Mouse (Mus musculus): ENCODE results near the gene Rab3gap2. TPM values are rescaled to one million over a fixed set of nuclear protein-coding genes. Genes with fewer than 3 reads are reported as not detected.

The Rab3gap2 gene
- polyA plus RNA-seq, 1 experiment from 2014 or later, result 20.4 TPM

- H3K27ac ChIP-seq (ENCODE audit: low read length), result no peak overlapping the region
- ATAC-seq (ENCODE audit: low read depth), result no peak
- H3K27me3 ChIP-seq (ENCODE audit: control insufficient read depth, insufficient read depth, low read depth, low read length), result no peaks in the 10 kb centered on the region
- H3K4me2 ChIP-seq (ENCODE audit: low read depth, low read length), result peak overlapping the region; percentile 82
- H3K36me3 ChIP-seq (ENCODE audit: control insufficient read depth, insufficient read depth, low read length), result peaks cover under 1% of the 10 kb centered on the region; the same call in 1 of the 2 replicates
- H3K9me3 ChIP-seq (ENCODE audit: control insufficient read depth, low read length), result no peaks in the 10 kb centered on the region
- H3K4me3 ChIP-seq (ENCODE audit: low read length), result no peak overlapping the region
- no peak overlapping the region for H3K9ac ChIP-seq (ENCODE audit: low read length)
- peaks cover 14% of the 10 kb centered on the region for H3K4me1 ChIP-seq (replicated peaks; ENCODE audit: control insufficient read depth, insufficient read depth, low read length)
- WGBS, result 89% methylated on average over 8 of the region's 8 CpGs
Measured at GRCm38 (mm10) chr1:185329851-185330250, 125.9 kb downstream of the Rab3gap2 start.

GRCm38 (mm10) chr1:185331364-185331763 is 127.4 kb downstream of the Rab3gap2 start:
- Histone ChIP-seq H3K27me3 (ENCODE audit: control insufficient read depth, insufficient read depth, low read depth, low read length) (no peaks in the 10 kb centered on the region), H3K4me3 (ENCODE audit: low read length) (no peak overlapping the region; the same call in 1 of the 2 replicates), H3K9ac (ENCODE audit: low read length) (peak overlapping the region; percentile 91; the same call in 1 of the 2 replicates), H3K36me3 (ENCODE audit: control insufficient read depth, insufficient read depth, low read length) (no peaks in the 10 kb centered on the region), H3K4me1 (replicated peaks; ENCODE audit: control insufficient read depth, insufficient read depth, low read length) (peaks cover 14% of the 10 kb centered on the region), H3K4me2 (ENCODE audit: low read depth, low read length) (peak overlapping the region; percentile 83; the same call in 1 of the 2 replicates), H3K27ac (ENCODE audit: low read length) (no peak overlapping the region; the same call in 1 of the 2 replicates), H3K9me3 (ENCODE audit: control insufficient read depth, low read length) (no peaks in the 10 kb centered on the region)
- 36% methylated on average over 5 of the region's 5 CpGs for WGBS
- no peak for ATAC-seq (ENCODE audit: low read depth)

- under 1% methylated on average over 32 of the region's 32 CpGs for WGBS
- H3K36me3 ChIP-seq (ENCODE audit: control insufficient read depth, insufficient read depth, low read length), result no peaks in the 10 kb centered on the region
- peak within 1 kb of the TSS; percentile 92 for H3K27ac ChIP-seq (ENCODE audit: low read length)
- peak; percentile 89 for ATAC-seq (ENCODE audit: low read depth)
- peak within 1 kb of the TSS; percentile 91 for H3K9ac ChIP-seq (ENCODE audit: low read length)
- peak within 1 kb of the TSS; percentile 81 for H3K4me3 ChIP-seq (ENCODE audit: low read length)
- H3K27me3 ChIP-seq (ENCODE audit: control insufficient read depth, insufficient read depth, low read depth, low read length), result no peaks in the 10 kb centered on the region
- peak within 1 kb of the TSS; percentile 83 for H3K4me2 ChIP-seq (ENCODE audit: low read depth, low read length)
- H3K4me1 ChIP-seq (replicated peaks; ENCODE audit: control insufficient read depth, insufficient read depth, low read length), result peaks cover 14% of the 10 kb centered on the region
- H3K9me3 ChIP-seq (ENCODE audit: control insufficient read depth, low read length), result no peaks in the 10 kb centered on the region
Measured at GRCm38 (mm10) chr1:185331983-185332430, 128.1 kb downstream of the Rab3gap2 start, which contains the start of gene Bpnt1. Bpnt1 (plus strand) TSS chr1:185332149.

GRCm38 (mm10) chr1:185333651-185334050 is 129.7 kb downstream of the Rab3gap2 start:
- peaks cover 10% of the 10 kb centered on the region for H3K4me1 ChIP-seq (replicated peaks; ENCODE audit: control insufficient read depth, insufficient read depth, low read length)
- no peak overlapping the region for H3K9ac ChIP-seq (ENCODE audit: low read length)
- no peak overlapping the region for H3K27ac ChIP-seq (ENCODE audit: low read length)
- 81% methylated on average over 5 of the region's 5 CpGs for WGBS
- H3K9me3 ChIP-seq (ENCODE audit: control insufficient read depth, low read length), result no peaks in the 10 kb centered on the region
- no peak overlapping the region for H3K4me2 ChIP-seq (ENCODE audit: low read depth, low read length)
- 0 out of 2 replicates have a peak, but pooled peaks cover 2% of the 10 kb centered on the region for H3K36me3 ChIP-seq (ENCODE audit: control insufficient read depth, insufficient read depth, low read length)
- ATAC-seq (ENCODE audit: low read depth), result no peak
- no peak overlapping the region for H3K4me3 ChIP-seq (ENCODE audit: low read length)
- no peaks in the 10 kb centered on the region for H3K27me3 ChIP-seq (ENCODE audit: control insufficient read depth, insufficient read depth, low read depth, low read length)

- no peak overlapping the region for H3K27ac ChIP-seq (ENCODE audit: low read length)
- 0 out of 2 replicates have a peak, but pooled peaks cover 2% of the 10 kb centered on the region for H3K36me3 ChIP-seq (ENCODE audit: control insufficient read depth, insufficient read depth, low read length)
- H3K27me3 ChIP-seq (ENCODE audit: control insufficient read depth, insufficient read depth, low read depth, low read length), result no peaks in the 10 kb centered on the region
- no peak overlapping the region for H3K4me3 ChIP-seq (ENCODE audit: low read length)
- H3K9ac ChIP-seq (ENCODE audit: low read length), result no peak overlapping the region
- H3K9me3 ChIP-seq (ENCODE audit: control insufficient read depth, low read length), result no peaks in the 10 kb centered on the region
- no peak for ATAC-seq (ENCODE audit: low read depth)
- no peak overlapping the region for H3K4me2 ChIP-seq (ENCODE audit: low read depth, low read length)
- WGBS, result 79% methylated on average over 4 of the region's 4 CpGs
- peaks cover 10% of the 10 kb centered on the region for H3K4me1 ChIP-seq (replicated peaks; ENCODE audit: control insufficient read depth, insufficient read depth, low read length)
Measured at GRCm38 (mm10) chr1:185334136-185334535, 130.2 kb downstream of the Rab3gap2 start.

GRCm38 (mm10) chr1:185335231-185335765 is 131.4 kb downstream of the Rab3gap2 start:
- H3K9ac ChIP-seq (ENCODE audit: low read length), result no peak overlapping the region
- H3K27ac ChIP-seq (ENCODE audit: low read length), result no peak overlapping the region
- H3K4me1 ChIP-seq (replicated peaks; ENCODE audit: control insufficient read depth, insufficient read depth, low read length), result peaks cover 10% of the 10 kb centered on the region
- no peaks in the 10 kb centered on the region for H3K9me3 ChIP-seq (ENCODE audit: control insufficient read depth, low read length)
- ATAC-seq (ENCODE audit: low read depth), result no peak
- no peak overlapping the region for H3K4me3 ChIP-seq (ENCODE audit: low read length)
- WGBS, result 73% methylated on average over 6 of the region's 6 CpGs
- H3K4me2 ChIP-seq (ENCODE audit: low read depth, low read length), result no peak overlapping the region
- H3K36me3 ChIP-seq (ENCODE audit: control insufficient read depth, insufficient read depth, low read length), result peaks cover 2% of the 10 kb centered on the region; the same call in 1 of the 2 replicates
- no peaks in the 10 kb centered on the region for H3K27me3 ChIP-seq (ENCODE audit: control insufficient read depth, insufficient read depth, low read depth, low read length)

MicroRNA genes within 50 kb of the gene (microRNA counts, 519-probe panel; counts per million panel counts)
- 2,519 counts per million, percentile 44 among the panel's probes with 10 or more counts for microRNA mmu-miR-194
- microRNA mmu-miR-664, result 736 counts per million, percentile 5 among the panel's probes with 10 or more counts

Small RNA genes lying within 50 kb of the gene (microRNA-seq; reads per million reads assigned to microRNA genes)
- gene Mir194-1, result 2.2 reads per million, percentile 4 among the genes with 10 or more reads in this experiment
- gene Mir215, result 12.6 reads per million, percentile 27 among the genes with 10 or more reads in this experiment
- gene Mir664, result 12.0 reads per million, percentile 26 among the genes with 10 or more reads in this experiment

Other genes starting within 250 kb of the Rab3gap2 start
- 1.6 and 1.7 TPM in 2 replicates for gene Mark1, start 204.5 kb upstream of the Rab3gap2 start, polyA plus RNA-seq (2015; fragmentation: Nextera tagmentation; extraction: Ambion mirVana)
- gene Iars2, start 125.3 kb downstream of the Rab3gap2 start, polyA plus RNA-seq (2015; fragmentation: Nextera tagmentation; extraction: Ambion mirVana), result 26.4 and 27.3 TPM in 2 replicates
- 28.8 and 30.5 TPM in 2 replicates for gene Bpnt1, start 128.0 kb downstream of the Rab3gap2 start, polyA plus RNA-seq (2015; fragmentation: Nextera tagmentation; extraction: Ambion mirVana)
- gene Eprs, start 158.9 kb downstream of the Rab3gap2 start, polyA plus RNA-seq (2015; fragmentation: Nextera tagmentation; extraction: Ambion mirVana), result 112 and 123 TPM in 2 replicates

Data from lung, embryonic 16.5 days (tissue).